Mouse (Mus musculus) embryonic fibroblast, embryonic 13.5 days (primary cell): Measurements from ENCODE around the gene Isoc2b.

ENCODE experiments used
- CTCF ChIP-seq: IDR thresholded peaks from 2 replicates; pipeline ENCODE4 v1.5.1; 2011; ENCODE audit warnings: mild to moderate bottlenecking, control low read depth, low read length, moderate library complexity, borderline replicate concordance; ENCODE audit not compliant: insufficient read depth
- POLR2A ChIP-seq: IDR thresholded peaks from 2 replicates; pipeline ENCODE4 v1.6.1; 2011; ENCODE audit warnings: low read depth, mild to moderate bottlenecking, control low read depth, low read length, moderate library complexity

DNA sequence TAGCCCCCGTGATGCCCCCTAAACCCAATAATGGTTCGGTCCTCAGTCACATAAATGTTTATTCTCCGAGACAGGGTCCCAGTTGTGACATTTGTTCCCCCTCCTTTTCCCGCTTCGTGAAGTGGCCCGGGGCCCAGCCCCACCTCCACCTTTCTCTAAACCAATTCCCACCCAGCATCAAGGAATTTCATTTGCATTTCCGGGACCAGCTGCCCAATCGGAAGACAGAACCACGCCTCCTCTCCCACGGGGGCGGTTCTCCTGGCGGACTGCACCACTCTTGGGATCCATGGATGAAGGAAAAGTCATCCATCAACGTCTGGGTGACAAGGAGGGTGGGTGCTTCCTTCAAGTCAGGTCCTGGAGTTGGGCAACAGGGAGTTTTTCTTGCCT is 25.1 kb downstream of the Isoc2b start:
- TF ChIP-seq CTCF = no peak
- no peak for TF ChIP-seq POLR2A
